Mouse (Mus musculus): ENCODE measurements at regions not wholly inside any gene's neighbourhood (a gene's known extent, or its start where the extent isn't known, plus 50 kb on each side); places are given as distances from the start of the nearest gene placed in this dataset.

DNA sequence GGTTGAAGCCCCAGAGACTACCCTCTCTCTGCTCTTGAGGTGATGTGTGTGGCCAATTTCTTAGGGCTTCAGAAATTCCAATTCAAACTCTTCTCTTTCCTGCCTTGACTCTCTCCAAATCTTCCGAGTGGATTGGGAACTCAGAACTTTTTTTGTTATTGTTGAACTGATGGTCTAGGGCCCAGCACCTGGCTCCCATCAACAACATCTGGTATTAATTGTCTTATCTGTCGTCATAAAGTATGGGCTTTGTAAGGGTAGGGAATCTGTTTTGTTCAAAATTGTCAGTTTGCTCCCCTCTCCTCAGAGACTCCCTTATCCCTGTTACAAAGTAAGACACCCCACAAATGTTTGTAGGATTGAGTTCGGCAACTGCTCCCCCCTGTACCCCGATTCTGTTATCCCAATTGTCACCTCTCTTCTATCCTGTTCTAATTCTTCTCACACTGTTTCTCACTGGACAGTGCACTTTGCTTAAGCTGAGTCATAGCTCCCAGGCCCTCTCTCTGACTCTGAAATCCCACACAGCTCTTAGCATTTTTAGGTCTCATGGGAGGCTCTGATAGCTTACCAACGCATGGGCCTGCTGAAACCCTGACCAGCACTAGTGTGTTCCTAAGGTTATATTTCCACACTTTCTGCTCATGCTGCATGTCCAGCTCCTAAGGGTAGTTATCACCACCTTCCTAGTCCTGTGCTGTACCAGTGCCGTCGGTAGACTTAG is 478.9 kb downstream of the Ccdc171 start:
- Histone ChIP-seq H3K4me2 (ENCODE audit: low read length) (no peak overlapping the region), H3K4me1 (ENCODE audit: control insufficient read depth, insufficient read depth, low read depth, low read length) (no peaks in the 10 kb centered on the region), H3K27me3 (replicated peaks; ENCODE audit: control insufficient read depth, insufficient read depth, low read length) (no peaks in the 10 kb centered on the region), H3K36me3 (ENCODE audit: control insufficient read depth, insufficient read depth, low read length) (no peaks in the 10 kb centered on the region), H3K4me3 (ENCODE audit: low read length) (no peak overlapping the region), H3K27ac (ENCODE audit: low read depth, low read length) (no peak overlapping the region), H3K9me3 (ENCODE audit: control insufficient read depth, low read length) (no peaks in the 10 kb centered on the region), H3K9ac (ENCODE audit: low read depth, low read length) (no peak overlapping the region)
- no peak for ATAC-seq
- WGBS, result 89% methylated on average over 7 of the region's 7 CpGs

DNA sequence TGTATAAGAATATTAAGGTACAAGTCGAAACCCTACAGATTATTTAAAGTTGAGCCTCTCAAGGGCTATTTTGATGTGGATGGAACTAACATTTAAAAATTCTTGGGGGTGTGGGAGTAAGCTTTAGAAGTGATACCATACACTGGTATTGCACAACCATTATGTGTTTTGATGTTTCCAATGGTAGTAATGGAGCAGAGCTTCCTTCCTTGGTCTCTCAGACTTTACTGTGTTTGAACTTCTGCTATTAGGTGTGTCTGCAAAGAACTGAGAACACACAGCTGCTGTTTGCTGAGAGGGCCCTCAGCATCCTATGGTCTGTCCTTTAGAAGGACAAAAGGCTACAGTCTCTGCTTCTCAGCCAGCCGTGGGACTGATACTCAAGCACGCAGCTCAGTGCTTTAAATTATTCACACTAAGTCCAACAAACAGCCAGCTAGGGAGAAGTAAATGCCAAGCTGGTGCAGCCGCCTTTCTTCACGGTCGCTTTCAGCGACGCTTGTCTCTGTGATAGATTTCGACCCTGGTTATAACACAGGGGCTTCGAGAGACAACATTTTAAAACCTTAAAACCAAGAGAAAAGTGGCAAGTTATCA is 479.5 kb downstream of the Ccdc171 start:
- H3K9me3 ChIP-seq (ENCODE audit: control insufficient read depth, low read length), result no peaks in the 10 kb centered on the region
- 51% methylated on average over 10 of the region's 10 CpGs for WGBS
- no peak overlapping the region for H3K4me2 ChIP-seq (ENCODE audit: low read length)
- H3K36me3 ChIP-seq (ENCODE audit: control insufficient read depth, insufficient read depth, low read length), result no peaks in the 10 kb centered on the region
- no peak overlapping the region for H3K4me3 ChIP-seq (ENCODE audit: low read length)
- no peak overlapping the region for H3K9ac ChIP-seq (ENCODE audit: low read depth, low read length)
- H3K4me1 ChIP-seq (ENCODE audit: control insufficient read depth, insufficient read depth, low read depth, low read length), result no peaks in the 10 kb centered on the region
- ATAC-seq, result no peak
- no peaks in the 10 kb centered on the region for H3K27me3 ChIP-seq (replicated peaks; ENCODE audit: control insufficient read depth, insufficient read depth, low read length)
- no peak overlapping the region for H3K27ac ChIP-seq (ENCODE audit: low read depth, low read length)

DNA sequence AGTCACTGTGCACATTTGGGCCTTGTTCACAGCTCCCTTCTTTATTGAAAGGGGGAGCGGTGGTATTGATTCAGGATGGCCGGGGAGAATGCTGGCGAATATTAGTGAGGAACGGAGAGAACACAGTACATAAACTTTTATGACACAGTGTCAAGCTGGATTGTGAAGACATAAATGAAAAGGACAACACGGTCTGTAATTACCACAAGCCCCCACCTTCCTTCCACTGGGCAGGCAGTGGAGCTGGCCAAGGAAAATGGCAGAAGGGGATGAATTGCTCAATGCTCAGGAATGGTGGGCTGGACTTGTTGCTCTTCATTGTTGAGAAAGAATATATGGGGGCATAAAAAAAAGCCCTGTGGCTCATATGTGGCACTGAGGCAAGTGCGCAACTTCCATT is 486.6 kb downstream of the Ccdc171 start:
- no peak for ATAC-seq
- Histone ChIP-seq H3K27ac (ENCODE audit: low read depth, low read length) (no peak overlapping the region), H3K9ac (ENCODE audit: low read depth, low read length) (no peak overlapping the region), H3K36me3 (ENCODE audit: control insufficient read depth, insufficient read depth, low read length) (no peaks in the 10 kb centered on the region), H3K9me3 (ENCODE audit: control insufficient read depth, low read length) (no peaks in the 10 kb centered on the region), H3K4me2 (ENCODE audit: low read length) (no peak overlapping the region), H3K4me3 (ENCODE audit: low read length) (no peak overlapping the region), H3K27me3 (replicated peaks; ENCODE audit: control insufficient read depth, insufficient read depth, low read length) (no peaks in the 10 kb centered on the region), H3K4me1 (ENCODE audit: control insufficient read depth, insufficient read depth, low read depth, low read length) (no peaks in the 10 kb centered on the region)
- WGBS, result 87% methylated on average over 6 of the region's 6 CpGs

DNA sequence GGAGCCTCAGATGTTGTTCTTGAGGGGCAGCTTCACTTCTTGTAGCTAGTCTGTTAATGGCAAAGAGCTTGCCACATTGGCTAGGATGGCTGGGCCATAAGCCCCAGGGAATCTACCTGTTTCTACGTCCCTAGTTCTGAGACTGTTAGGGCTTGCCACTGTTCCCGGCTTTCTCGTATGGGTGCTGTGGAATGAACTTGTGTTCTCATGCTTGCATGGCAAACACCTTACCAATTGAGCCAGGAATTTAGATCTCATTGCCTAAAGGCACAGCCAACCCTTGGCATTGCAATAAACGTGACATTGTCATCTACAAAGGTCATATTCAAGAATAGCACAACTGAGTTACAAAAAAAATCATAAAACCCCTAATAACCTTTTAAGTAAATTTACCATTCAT is 489.8 kb downstream of the Ccdc171 start:
- no peak overlapping the region for H3K4me3 ChIP-seq (ENCODE audit: low read length)
- ATAC-seq, result no peak

DNA sequence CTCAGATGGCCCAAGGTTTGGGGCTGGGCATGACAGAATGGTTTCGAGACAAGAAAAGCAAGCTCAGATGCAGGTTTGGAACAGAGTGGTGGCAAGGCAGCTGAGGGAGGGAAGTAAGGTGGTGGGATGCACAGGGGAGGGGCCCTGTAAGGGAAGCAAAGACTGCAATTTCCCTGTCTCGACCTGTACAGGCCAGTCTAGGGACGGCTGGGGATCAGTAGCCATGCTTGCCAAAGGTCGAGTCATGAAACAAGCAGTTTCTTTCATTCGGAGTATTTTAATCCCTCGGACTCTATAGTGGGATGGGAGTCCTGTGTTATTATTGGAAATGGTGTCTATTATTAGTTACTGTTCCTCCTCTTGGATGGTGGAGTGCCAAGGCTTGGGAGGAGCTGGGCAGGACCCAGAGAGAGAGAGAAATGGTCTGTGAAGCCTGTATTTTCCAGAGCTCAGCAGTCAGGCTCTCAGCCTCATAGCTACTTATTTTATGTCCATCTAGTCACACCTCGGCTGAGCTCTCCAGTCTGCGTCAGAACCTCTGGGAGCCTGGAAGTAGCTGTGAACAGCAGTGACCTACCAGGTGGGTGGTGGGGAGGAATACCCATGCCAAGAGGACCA is 490.3 kb downstream of the Ccdc171 start:
- Histone ChIP-seq H3K27me3 (replicated peaks; ENCODE audit: control insufficient read depth, insufficient read depth, low read length) (no peaks in the 10 kb centered on the region), H3K9me3 (ENCODE audit: control insufficient read depth, low read length) (no peaks in the 10 kb centered on the region), H3K4me3 (ENCODE audit: low read length) (no peak overlapping the region), H3K9ac (ENCODE audit: low read depth, low read length) (no peak overlapping the region), H3K36me3 (ENCODE audit: control insufficient read depth, insufficient read depth, low read length) (no peaks in the 10 kb centered on the region), H3K4me2 (ENCODE audit: low read length) (no peak overlapping the region), H3K27ac (ENCODE audit: low read depth, low read length) (no peak overlapping the region), H3K4me1 (ENCODE audit: control insufficient read depth, insufficient read depth, low read depth, low read length) (no peaks in the 10 kb centered on the region)
- 86% methylated on average over 8 of the region's 8 CpGs for WGBS
- no peak for ATAC-seq

More for the DNA sequence above, 489.8 kb downstream of the Ccdc171 start:
- Histone ChIP-seq H3K27ac (ENCODE audit: low read depth, low read length) (no peak overlapping the region), H3K4me1 (ENCODE audit: control insufficient read depth, insufficient read depth, low read depth, low read length) (no peaks in the 10 kb centered on the region), H3K27me3 (replicated peaks; ENCODE audit: control insufficient read depth, insufficient read depth, low read length) (no peaks in the 10 kb centered on the region), H3K9ac (ENCODE audit: low read depth, low read length) (no peak overlapping the region), H3K4me2 (ENCODE audit: low read length) (no peak overlapping the region), H3K9me3 (ENCODE audit: control insufficient read depth, low read length) (no peaks in the 10 kb centered on the region), H3K36me3 (ENCODE audit: control insufficient read depth, insufficient read depth, low read length) (no peaks in the 10 kb centered on the region)
- 92% methylated on average over 4 of the region's 4 CpGs for WGBS

DNA sequence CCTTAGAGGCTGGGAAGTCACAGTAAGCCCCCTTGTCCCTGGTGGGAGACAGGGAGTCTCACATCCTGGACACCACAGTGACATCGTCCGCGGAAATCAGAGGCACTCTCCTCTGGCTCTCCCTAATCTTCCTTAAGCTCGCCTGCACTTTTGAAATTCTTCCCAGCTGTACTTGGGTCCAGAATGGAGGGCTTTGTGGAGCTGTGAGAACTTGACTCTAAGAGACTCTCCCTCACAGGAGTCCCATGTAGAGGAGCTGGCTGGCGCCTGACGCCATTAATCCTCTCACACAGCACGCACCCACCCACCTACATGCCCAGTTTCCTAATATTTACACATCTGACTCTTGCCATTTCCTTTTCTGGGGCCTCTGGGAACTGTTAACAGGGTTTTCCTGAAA is 492.8 kb downstream of the Ccdc171 start:
- no peak overlapping the region for H3K4me2 ChIP-seq (ENCODE audit: low read length)
- H3K27me3 ChIP-seq (replicated peaks; ENCODE audit: control insufficient read depth, insufficient read depth, low read length), result no peaks in the 10 kb centered on the region
- no peak for ATAC-seq
- no peak overlapping the region for H3K9ac ChIP-seq (ENCODE audit: low read depth, low read length)
- no peaks in the 10 kb centered on the region for H3K4me1 ChIP-seq (ENCODE audit: control insufficient read depth, insufficient read depth, low read depth, low read length)
- no peaks in the 10 kb centered on the region for H3K9me3 ChIP-seq (ENCODE audit: control insufficient read depth, low read length)
- H3K4me3 ChIP-seq (ENCODE audit: low read length), result no peak overlapping the region
- WGBS, result 80% methylated on average over 7 of the region's 7 CpGs
- H3K36me3 ChIP-seq (ENCODE audit: control insufficient read depth, insufficient read depth, low read length), result no peaks in the 10 kb centered on the region
- no peak overlapping the region for H3K27ac ChIP-seq (ENCODE audit: low read depth, low read length)

DNA sequence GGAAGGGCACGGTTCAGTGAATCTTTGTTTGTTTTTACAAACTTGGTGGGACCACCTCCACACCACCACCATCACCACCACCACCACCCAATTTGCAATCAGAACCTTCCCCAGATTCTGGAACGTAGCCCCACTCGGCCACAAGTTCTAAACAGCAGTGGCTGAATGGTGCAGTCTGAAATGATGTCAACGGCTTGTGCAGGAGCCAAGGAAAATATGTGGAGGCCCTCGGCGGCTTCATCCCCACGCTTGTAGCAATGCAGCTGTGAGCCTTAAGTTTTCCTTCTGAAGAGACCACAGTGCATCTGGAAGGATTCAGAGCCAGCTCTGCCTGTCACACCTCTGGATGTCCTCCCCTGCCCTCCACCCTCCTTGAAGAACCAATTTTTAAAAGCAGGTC is 493.4 kb downstream of the Ccdc171 start:
- WGBS, result 78% methylated on average over 7 of the region's 7 CpGs
- H3K27ac ChIP-seq (ENCODE audit: low read depth, low read length), result no peak overlapping the region
- ATAC-seq, result no peak

DNA sequence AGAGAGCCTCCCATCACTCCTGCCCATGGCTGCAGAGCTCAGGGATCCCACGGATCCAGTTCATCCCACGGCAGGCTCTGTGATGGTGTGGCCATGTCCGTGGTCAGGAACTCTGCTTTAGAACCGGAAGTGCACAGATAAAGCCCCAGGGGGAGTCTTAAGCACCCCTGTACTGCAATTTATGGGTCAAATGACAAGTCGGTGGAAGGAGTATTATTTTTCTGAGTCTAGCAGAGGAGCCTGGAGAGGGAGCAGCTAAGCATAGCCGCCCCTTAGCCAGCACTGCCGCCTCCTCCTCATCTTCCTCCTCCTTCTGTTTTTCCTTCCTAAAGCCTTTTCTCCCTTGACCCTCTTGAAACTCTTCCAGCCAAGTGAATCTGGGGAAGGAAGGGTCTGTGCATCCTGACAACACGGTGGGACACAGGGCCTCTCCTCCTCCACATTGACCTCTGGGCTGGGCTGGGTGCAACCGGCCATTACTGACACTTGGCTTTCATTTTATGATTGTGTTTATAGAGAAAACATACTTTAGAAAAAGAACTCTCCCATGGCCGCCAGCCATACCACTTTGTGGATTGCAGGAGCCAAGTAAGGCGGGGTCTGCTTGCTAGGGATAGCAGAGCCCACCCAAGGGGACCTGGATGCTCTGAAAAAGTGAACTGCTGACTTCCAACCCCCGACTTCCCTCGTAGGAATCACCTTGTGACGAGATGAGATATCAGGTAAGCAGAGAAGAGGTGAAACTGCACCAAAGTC is 494.3 kb downstream of the Ccdc171 start:
- no peak for ATAC-seq
- H3K9ac ChIP-seq (ENCODE audit: low read depth, low read length), result no peak overlapping the region

More for the DNA sequence above, 493.4 kb downstream of the Ccdc171 start:
- Histone ChIP-seq H3K9me3 (ENCODE audit: control insufficient read depth, low read length) (no peaks in the 10 kb centered on the region), H3K4me1 (ENCODE audit: control insufficient read depth, insufficient read depth, low read depth, low read length) (no peaks in the 10 kb centered on the region), H3K4me3 (ENCODE audit: low read length) (no peak overlapping the region), H3K4me2 (ENCODE audit: low read length) (no peak overlapping the region), H3K36me3 (ENCODE audit: control insufficient read depth, insufficient read depth, low read length) (no peaks in the 10 kb centered on the region), H3K27me3 (replicated peaks; ENCODE audit: control insufficient read depth, insufficient read depth, low read length) (no peaks in the 10 kb centered on the region), H3K9ac (ENCODE audit: low read depth, low read length) (no peak overlapping the region)

DNA sequence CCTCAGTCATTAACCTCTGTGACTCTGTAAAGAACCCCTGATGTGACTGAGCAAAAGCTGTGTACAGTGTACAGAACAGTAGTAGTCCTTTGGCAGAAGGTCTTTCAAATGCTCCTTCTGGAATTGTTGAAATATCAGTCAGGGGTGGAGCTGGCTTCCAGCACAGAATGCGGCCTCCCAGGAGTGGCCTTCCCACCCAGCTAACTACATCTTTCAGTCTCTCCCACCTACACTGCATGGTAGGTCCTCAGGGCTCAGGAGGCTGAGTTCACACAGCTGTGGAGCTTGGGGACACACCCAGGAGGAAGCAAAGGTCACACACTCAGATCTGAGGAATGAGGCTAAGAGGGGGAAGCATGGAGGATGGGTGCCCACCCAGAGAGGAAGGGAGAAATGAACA is 495.3 kb downstream of the Ccdc171 start:
- 85% methylated on average over 1 of the region's 1 CpGs for WGBS
- Histone ChIP-seq H3K9ac (ENCODE audit: low read depth, low read length) (no peak overlapping the region), H3K4me3 (ENCODE audit: low read length) (no peak overlapping the region), H3K9me3 (ENCODE audit: control insufficient read depth, low read length) (no peaks in the 10 kb centered on the region), H3K36me3 (ENCODE audit: control insufficient read depth, insufficient read depth, low read length) (no peaks in the 10 kb centered on the region), H3K4me2 (ENCODE audit: low read length) (no peak overlapping the region), H3K27me3 (replicated peaks; ENCODE audit: control insufficient read depth, insufficient read depth, low read length) (no peaks in the 10 kb centered on the region), H3K27ac (ENCODE audit: low read depth, low read length) (no peak overlapping the region), H3K4me1 (ENCODE audit: control insufficient read depth, insufficient read depth, low read depth, low read length) (no peaks in the 10 kb centered on the region)
- no peak for ATAC-seq

More for the DNA sequence above, 494.3 kb downstream of the Ccdc171 start:
- no peak overlapping the region for H3K4me2 ChIP-seq (ENCODE audit: low read length)
- H3K27me3 ChIP-seq (replicated peaks; ENCODE audit: control insufficient read depth, insufficient read depth, low read length), result no peaks in the 10 kb centered on the region
- no peaks in the 10 kb centered on the region for H3K9me3 ChIP-seq (ENCODE audit: control insufficient read depth, low read length)
- no peak overlapping the region for H3K27ac ChIP-seq (ENCODE audit: low read depth, low read length)
- WGBS, result 84% methylated on average over 14 of the region's 14 CpGs
- H3K4me1 ChIP-seq (ENCODE audit: control insufficient read depth, insufficient read depth, low read depth, low read length), result no peaks in the 10 kb centered on the region
- H3K4me3 ChIP-seq (ENCODE audit: low read length), result no peak overlapping the region
- H3K36me3 ChIP-seq (ENCODE audit: control insufficient read depth, insufficient read depth, low read length), result no peaks in the 10 kb centered on the region
